Mouse (Mus musculus) heart, adult 2 months (tissue): ENCODE measurements around the gene Gm17359.

ENCODE experiments used
- CTCF ChIP-seq: fragments of 200-600 bp; IDR thresholded peaks from 2 replicates; pipeline ENCODE4 v1.8.1; 2022; ENCODE audit warnings: antibody characterized with exemption, mild to moderate bottlenecking, moderate library complexity
- EP300 ChIP-seq: fragments of 200-500 bp; IDR thresholded peaks from 2 replicates; pipeline ENCODE4 v1.6.1; 2011; ENCODE audit warnings: low read depth, low read length, control low read depth; ENCODE audit not compliant: insufficient read depth

- no peak for TF ChIP-seq CTCF
- TF ChIP-seq EP300, result no peak
Measured at GRCm38 (mm10) chr3:79491614-79492013, 155.2 kb downstream of the Gm17359 start.
